Mouse (Mus musculus): Measurements from ENCODE around the gene Ppp1r1a.

Ppp1r1a gene

DNA sequence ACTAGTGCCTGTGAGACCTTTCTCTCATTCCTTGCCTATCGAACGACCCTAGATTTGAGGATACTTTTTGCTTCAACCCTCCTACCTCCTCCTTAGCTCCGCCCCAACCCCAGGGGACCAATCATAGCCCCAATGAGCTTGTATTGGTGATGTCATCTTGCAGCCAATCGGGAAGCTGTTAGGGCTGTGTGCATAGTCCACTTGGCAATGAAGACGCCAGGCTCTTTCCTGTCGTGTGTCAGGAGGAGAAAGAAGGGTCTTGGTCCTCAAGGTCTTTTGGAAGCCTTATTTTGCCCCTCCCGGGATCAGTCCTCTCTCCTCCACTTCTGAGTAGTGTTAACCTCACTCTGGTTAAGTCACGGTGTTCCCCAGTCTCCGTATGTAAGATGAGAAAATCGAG lies 23.7 kb downstream of the Ppp1r1a start:
- DNase-seq (ENCODE audit: low read depth) = peak; percentile 37

GRCm38 (mm10) chr15:103513621-103514031 lies 24.2 kb downstream of the Ppp1r1a start:
- no peak for DNase-seq (ENCODE audit: low read depth)

DNA sequence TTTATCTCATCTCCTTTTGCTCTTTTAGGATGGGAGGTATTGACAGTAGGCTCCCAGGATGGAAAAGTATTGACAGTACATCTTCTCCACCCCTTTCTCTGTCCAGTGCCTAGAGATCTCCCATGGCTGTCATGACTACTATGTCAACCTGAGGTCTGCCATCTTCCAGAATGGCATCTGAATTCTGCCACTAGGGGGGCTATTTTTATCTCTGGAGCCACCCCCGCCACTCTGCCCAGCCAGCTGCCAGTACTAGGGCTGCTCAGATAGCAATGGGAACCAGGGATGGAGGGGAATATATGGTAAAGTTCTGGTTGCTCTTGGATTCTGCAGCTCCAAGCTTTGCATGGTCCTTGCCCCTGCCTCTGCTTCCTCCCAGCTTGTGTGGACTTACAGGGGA lies 26.2 kb downstream of the Ppp1r1a start:
- DNase-seq (ENCODE audit: low read depth) = no peak

GRCm38 (mm10) chr15:103509317-103509716 lies 28.5 kb downstream of the Ppp1r1a start:
- DNase-seq (ENCODE audit: low read depth) = no peak

- no peak for DNase-seq (ENCODE audit: low read depth)
These were observed 34.1 kb downstream of the Ppp1r1a start for GRCm38 (mm10) chr15:103503660-103504059.

DNA sequence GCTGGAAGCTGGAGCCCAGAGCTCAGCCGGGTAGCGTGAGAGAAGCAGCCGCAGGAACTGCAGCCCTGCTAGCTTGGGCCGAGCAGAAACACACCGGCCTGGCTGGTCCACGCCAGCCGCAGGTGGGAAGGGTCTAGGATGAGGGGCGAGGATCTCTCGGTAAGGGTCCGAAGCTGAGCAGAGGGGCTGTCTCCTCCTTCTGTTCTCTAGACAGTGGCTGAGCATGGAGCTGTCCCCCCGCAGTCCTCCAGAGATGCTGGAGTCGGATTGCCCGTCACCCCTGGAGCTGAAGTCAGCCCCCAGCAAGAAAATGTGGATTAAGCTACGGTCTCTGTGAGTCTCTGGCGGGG lies 34.6 kb downstream of the Ppp1r1a start:
- DNase-seq (ENCODE audit: low read depth) = no peak

GRCm38 (mm10) chr15:103502435-103503250 lies 35.2 kb downstream of the Ppp1r1a start, which contains the start of gene Pde1b:
Gene Pde1b (plus strand): TSS chr15:103503034.
- no peak for DNase-seq (ENCODE audit: low read depth)

- DNase-seq (ENCODE audit: low read depth) = no peak
These were observed 36.6 kb downstream of the Ppp1r1a start for GRCm38 (mm10) chr15:103501186-103501585.

GRCm38 (mm10) chr15:103500723-103501122 lies 37.1 kb downstream of the Ppp1r1a start:
- no peak for DNase-seq (ENCODE audit: low read depth)

DNA sequence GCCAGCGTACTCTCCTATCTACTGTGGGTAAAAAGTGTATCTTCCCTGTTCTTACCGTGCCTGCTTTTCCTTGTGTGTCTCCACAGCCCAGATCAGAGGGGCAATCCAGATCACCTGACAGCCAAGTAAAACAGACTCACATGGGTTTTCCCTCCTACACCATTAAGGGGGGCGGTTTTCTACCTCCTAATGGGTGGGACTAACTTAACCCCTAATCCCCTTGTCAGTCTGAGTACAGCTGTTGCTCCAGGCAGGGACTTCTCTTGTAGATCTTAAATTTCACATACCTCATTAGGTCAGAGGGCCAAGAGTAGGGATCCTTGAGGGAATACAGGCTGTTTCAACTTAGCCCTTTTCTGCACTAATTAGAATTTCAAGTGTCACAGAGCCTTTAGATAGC lies 39.6 kb downstream of the Ppp1r1a start:
- no peak for DNase-seq (ENCODE audit: low read depth)

GRCm38 (mm10) chr15:103496204-103497140 lies 41.3 kb downstream of the Ppp1r1a start:
- DNase-seq (ENCODE audit: low read depth) = no peak

DNA sequence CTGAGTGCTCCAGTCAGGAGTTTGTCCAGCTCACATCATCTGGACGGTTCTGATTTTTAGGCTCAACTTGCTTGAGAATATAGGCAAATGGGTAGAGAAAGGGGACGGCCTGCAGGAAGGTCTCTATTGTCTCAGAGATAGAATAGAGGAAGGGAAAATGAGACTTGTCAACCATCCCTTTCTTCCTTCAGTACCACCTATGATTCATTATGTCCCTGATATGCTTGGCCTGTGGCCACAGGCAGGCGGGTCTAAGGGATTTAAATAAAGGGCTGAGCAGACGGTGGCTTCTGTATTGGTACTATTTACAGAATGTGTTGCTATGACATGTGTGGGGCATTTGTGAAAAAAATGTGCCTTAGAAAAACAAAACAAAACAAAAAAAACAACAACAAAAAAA lies 49.5 kb downstream of the Ppp1r1a start:
- no peak for DNase-seq (ENCODE audit: low read depth)

GRCm38 (mm10) chr15:103486658-103487057 lies 51.1 kb downstream of the Ppp1r1a start:
- no peak for DNase-seq (ENCODE audit: low read depth)

DNA sequence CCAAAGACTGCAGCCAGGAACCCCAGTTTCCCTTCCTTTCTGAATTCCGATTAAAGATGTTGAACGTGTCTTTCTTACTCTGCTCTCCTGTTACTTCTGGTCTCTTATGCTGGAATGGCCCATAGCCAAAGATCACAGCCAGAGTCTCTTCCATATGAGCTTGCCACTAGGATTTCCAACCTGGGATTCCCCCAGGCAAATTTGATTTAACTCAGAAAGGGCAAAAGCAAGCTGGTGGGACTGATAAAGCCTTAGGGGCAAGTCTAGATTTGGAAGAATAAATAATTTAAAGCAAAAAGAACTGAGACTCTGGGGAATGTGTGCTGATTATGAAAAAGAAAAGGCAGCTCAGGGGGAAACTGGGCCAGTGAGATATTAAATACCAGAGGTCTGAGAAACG lies 52.7 kb downstream of the Ppp1r1a start:
- no peak for DNase-seq (ENCODE audit: low read depth)

DNA sequence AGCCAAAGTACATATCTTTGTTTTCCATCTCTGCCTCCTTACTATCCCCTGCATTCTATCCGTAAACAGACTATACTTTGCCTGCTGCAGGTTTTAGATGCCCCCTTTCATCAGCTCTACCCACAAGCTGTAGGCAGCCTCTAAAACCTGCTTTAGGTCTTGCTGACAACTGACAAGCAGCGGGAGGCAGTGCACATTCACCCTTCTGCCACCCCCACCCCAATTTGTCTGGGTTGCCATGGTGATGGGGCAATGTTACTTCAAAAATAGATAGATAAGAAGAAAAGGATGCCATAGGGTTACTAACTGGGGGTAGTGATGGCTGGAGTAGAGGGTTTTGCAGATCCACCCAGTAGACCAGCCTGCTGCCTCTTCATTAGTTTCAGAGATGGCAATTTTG lies 53.3 kb downstream of the Ppp1r1a start:
- no peak for DNase-seq (ENCODE audit: low read depth)

DNA sequence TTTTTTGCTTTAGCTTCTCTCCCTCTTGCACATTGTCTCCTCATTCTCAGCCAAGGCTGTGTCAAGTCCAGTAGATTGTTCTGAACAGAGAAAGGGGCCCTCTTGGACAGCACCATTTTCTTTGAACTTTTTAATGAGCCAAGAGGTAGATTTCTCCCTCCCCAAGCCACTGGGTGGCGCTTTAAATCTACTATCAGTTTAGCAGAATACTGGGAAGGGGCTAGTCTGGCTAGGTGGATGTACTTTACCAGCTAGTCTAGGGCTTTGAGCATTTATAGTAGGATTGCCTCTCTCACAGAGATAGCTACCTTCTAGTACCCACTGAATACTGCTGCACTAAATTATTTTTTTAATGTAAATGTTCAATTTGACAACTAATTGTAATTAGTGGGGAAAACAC lies 55.3 kb downstream of the Ppp1r1a start:
- no peak for DNase-seq (ENCODE audit: low read depth)
